Mouse (Mus musculus): ENCODE measurements at regions not wholly inside any gene's neighbourhood (a gene's known extent, or its start where the extent isn't known, plus 50 kb on each side); places are given as distances from the start of the nearest gene placed in this dataset.

DNA sequence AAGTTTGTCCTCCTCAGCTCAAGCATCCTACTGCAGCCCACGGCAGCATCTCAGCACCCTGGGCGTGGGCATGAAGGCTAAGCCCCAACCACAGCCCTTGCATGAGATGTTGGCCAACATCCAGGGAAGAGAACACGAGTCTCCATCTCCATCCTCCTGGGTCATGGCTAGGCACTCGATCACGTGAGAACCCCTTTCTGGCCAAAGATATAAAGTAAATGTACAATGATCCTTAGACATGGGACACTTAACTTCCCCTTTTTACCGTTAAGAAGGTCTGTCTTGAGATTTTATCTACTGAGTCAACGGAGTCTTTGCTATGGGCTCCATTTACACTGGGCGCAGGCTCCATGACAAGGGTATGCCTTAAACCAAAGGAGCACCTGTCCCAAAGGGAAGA, 232.8 kb upstream of the Habp2 start:
- 51% methylated on average over 8 of the region's 8 CpGs for whole genome bisulfite sequencing (ENCODE audit: insufficient replicate concordance)

DNA sequence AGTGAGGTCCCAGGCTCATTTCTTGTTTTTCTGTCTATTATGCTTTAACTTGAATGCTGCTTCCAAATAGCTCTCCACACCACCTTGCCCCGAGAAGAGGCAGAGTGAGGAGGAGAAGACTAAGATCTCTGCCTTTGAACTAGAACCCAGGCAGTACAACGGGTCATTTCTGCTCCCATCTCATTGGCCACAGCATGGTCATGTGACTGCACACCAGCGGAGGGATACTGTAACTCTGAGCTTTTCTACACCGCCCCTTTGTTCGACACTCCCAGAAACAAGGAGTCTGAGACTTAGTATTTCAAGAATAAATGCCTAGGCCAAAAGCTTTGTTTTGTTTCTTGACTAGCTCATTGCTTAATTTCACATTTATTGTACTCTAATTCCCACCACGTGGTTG, 230.5 kb upstream of the Habp2 start:
- no peak for ATAC-seq
- Histone ChIP-seq H3K36me3 (no peaks in the 10 kb centered on the region), H3K4me1 (no peaks in the 10 kb centered on the region), H3K9me3 (replicated peaks) (no peaks in the 10 kb centered on the region), H3K27me3 (replicated peaks) (no peaks in the 10 kb centered on the region), H3K27ac (no peak overlapping the region), H3K4me2 (no peak overlapping the region), H3K9ac (no peak overlapping the region), H3K4me3 (no peak overlapping the region)
- WGBS (ENCODE audit: insufficient replicate concordance), result 60% methylated on average over 6 of the region's 6 CpGs

More for the DNA sequence above, 232.8 kb upstream of the Habp2 start:
- H3K4me1 ChIP-seq, result no peaks in the 10 kb centered on the region
- no peaks in the 10 kb centered on the region for H3K36me3 ChIP-seq
- no peak overlapping the region for H3K4me2 ChIP-seq
- no peak for ATAC-seq
- H3K4me3 ChIP-seq, result no peak overlapping the region
- no peak overlapping the region for H3K27ac ChIP-seq
- H3K9me3 ChIP-seq (replicated peaks), result no peaks in the 10 kb centered on the region
- no peak overlapping the region for H3K9ac ChIP-seq
- H3K27me3 ChIP-seq (replicated peaks), result no peaks in the 10 kb centered on the region

DNA sequence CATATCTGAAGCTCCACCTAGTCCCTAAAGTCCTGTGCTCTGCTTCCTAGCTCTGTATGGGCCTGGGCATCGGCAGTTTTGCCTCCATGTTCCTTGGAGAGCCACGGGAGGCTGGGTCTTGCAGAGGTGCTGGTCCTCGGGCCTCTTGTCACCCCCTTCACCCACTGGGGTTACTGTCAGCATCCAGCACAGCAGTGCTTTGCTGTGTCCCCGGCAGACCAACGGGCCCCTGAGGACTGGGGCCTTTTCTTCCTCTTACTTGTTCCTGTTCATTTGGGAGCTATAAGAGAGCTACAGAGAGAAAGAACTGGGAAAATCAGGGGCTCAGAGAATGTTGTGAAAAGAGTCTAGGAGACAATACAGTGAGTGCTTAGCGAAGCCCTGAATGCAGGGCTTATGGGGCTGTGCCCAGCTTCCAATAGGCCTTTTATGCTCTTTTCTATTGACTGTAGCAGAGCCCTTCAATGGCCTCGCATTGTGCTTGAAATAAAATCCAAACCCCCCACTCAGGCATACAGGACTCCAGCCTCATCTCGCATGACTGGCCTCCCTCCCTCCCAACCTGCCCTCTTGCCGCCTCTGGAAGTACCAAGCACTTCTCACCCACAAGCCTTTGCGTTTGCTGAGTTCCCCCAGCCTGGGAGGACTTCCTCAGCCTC, 224.9 kb upstream of the Habp2 start:
- 59% methylated on average over 10 of the region's 10 CpGs for WGBS (ENCODE audit: insufficient replicate concordance)
- H3K4me2 ChIP-seq, result no peak overlapping the region
- H3K4me3 ChIP-seq, result no peak overlapping the region
- no peak for ATAC-seq
- no peak overlapping the region for H3K27ac ChIP-seq
- no peaks in the 10 kb centered on the region for H3K9me3 ChIP-seq (replicated peaks)
- no peaks in the 10 kb centered on the region for H3K36me3 ChIP-seq
- no peak overlapping the region for H3K9ac ChIP-seq
- H3K27me3 ChIP-seq (replicated peaks), result no peaks in the 10 kb centered on the region
- H3K4me1 ChIP-seq, result no peaks in the 10 kb centered on the region

DNA sequence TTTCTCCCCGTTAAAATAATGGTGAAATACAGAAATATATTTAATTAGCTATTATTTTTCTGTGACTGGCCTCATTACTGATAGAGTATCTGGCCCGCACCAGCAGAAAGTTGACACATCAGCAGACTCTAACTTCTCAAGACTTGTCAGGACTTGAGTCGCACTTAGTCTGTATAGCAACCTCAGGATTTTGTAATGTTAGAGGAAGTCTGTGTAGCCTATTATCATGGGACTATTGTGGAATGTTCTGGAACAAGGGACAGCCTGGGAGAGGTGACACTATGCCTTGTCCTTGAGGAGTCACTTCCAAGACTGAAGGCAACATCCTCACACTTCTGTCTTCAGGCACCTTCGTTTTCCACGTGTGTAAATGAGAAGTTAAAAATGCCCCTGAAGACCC, 223.8 kb upstream of the Habp2 start:
- no peak overlapping the region for H3K4me2 ChIP-seq
- no peak overlapping the region for H3K27ac ChIP-seq
- no peaks in the 10 kb centered on the region for H3K36me3 ChIP-seq
- no peak for ATAC-seq
- no peaks in the 10 kb centered on the region for H3K9me3 ChIP-seq (replicated peaks)
- H3K27me3 ChIP-seq (replicated peaks), result no peaks in the 10 kb centered on the region
- 57% methylated on average over 5 of the region's 5 CpGs for WGBS (ENCODE audit: insufficient replicate concordance)
- 0 out of 2 replicates have a peak, but pooled peaks cover under 1% of the 10 kb centered on the region for H3K4me1 ChIP-seq
- no peak overlapping the region for H3K4me3 ChIP-seq
- H3K9ac ChIP-seq, result no peak overlapping the region

DNA sequence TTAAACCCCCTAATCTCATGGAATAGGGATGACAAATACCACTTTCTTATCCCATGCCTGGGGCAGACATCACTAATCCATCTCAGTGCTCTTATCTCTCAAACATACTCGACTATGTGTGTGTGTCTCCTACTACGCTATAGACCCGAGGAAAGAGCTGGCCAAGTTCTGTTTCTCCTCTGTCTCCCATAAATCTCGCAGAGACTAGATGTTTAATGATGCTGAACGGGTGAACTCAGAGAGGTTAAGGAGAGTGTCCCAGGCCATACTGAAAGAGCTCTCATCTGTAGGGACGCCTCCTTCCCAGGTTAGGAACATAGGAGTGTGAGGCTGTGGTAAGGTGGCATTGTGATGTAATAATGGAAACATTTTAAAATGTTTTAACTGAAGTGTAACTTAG, 221.2 kb upstream of the Habp2 start:
- Histone ChIP-seq H3K9ac (no peak overlapping the region), H3K4me3 (no peak overlapping the region), H3K27ac (no peak overlapping the region), H3K36me3 (no peaks in the 10 kb centered on the region), H3K27me3 (replicated peaks) (no peaks in the 10 kb centered on the region), H3K4me2 (no peak overlapping the region), H3K4me1 (peaks cover 9% of the 10 kb centered on the region; the same call in 1 of the 2 replicates), H3K9me3 (replicated peaks) (no peaks in the 10 kb centered on the region)
- no peak for ATAC-seq
- WGBS (ENCODE audit: insufficient replicate concordance), result 56% methylated on average over 6 of the region's 6 CpGs

DNA sequence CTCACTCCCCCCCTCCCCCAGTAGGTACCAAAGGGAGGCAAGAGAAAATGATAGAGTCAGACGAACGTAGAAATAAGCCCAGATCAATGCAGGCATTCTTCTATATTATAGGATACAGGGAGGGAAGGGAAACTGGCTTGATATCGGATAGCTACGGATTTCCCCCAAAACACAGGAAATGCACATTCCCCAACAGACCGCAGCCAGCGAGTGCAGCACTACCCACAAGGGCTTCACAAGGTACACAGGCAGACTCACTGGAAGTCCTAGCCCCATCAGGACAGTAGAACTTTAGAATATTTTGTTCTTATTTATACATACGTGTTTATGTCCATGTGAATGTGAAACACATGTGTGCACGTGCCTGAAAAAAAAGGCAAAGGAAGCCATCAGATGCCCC, 218.8 kb upstream of the Habp2 start:
- Histone ChIP-seq H3K36me3 (no peaks in the 10 kb centered on the region), H3K9ac (no peak overlapping the region), H3K9me3 (replicated peaks) (no peaks in the 10 kb centered on the region), H3K4me3 (no peak overlapping the region), H3K4me2 (peak overlapping the region; percentile 39), H3K27me3 (replicated peaks) (no peaks in the 10 kb centered on the region), H3K27ac (no peak overlapping the region), H3K4me1 (peaks cover 9% of the 10 kb centered on the region; the same call in 1 of the 2 replicates)
- ATAC-seq, result no peak
- 24% methylated on average over 8 of the region's 8 CpGs for WGBS (ENCODE audit: insufficient replicate concordance)

DNA sequence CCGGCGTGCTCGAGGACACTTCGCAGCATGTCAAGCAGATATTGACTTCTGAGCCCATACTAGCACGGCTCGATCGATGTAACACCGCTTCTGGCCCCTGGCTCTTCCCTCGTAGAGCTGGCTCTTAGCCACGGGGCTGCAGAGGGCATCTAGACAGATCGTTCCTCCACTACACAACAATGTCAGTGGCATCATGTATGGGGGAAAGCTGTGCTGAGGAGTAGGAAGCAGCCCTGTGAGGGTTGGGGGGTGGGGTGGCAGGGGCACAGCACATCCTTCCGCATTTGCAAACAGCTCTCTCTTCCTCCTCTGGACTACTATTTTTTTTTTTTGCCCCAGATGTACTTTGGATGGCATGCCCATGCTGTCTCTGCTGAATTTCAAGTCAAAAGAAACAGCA, 218.1 kb upstream of the Habp2 start:
- H3K4me3 ChIP-seq, result no peak overlapping the region
- 19% methylated on average over 12 of the region's 12 CpGs for WGBS (ENCODE audit: insufficient replicate concordance)
- H3K27me3 ChIP-seq (replicated peaks), result no peaks in the 10 kb centered on the region
- H3K27ac ChIP-seq, result no peak overlapping the region
- H3K4me2 ChIP-seq, result peak overlapping the region; percentile 39
- H3K4me1 ChIP-seq, result peaks cover 9% of the 10 kb centered on the region; the same call in 1 of the 2 replicates
- H3K9ac ChIP-seq, result no peak overlapping the region
- H3K9me3 ChIP-seq (replicated peaks), result no peaks in the 10 kb centered on the region
- no peak for ATAC-seq
- H3K36me3 ChIP-seq, result no peaks in the 10 kb centered on the region

DNA sequence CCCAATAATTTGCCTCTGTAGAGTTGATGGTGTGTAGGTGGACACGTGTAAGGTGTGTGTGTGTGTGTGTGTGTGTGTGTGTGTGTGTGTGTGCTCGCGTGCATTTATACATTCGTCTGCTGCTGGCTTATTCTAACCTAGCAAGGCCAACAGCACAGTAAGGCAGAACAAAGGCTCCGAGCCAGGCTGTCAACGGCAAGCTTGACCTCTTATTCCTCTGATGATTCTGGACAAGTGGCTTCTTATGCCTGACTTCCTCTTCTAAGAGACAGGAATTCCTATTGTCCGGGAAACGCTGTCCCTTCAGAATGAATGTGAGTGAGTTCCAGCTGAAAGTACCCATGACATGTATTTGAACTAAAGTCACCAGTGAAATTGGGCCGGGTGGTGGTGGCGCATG, 217.7 kb upstream of the Habp2 start:
- ATAC-seq, result no peak
- no peak overlapping the region for H3K9ac ChIP-seq
- no peaks in the 10 kb centered on the region for H3K9me3 ChIP-seq (replicated peaks)
- H3K4me3 ChIP-seq, result no peak overlapping the region
- no peak overlapping the region for H3K27ac ChIP-seq
- WGBS (ENCODE audit: insufficient replicate concordance), result 41% methylated on average over 10 of the region's 10 CpGs
- no peak overlapping the region for H3K4me2 ChIP-seq
- H3K36me3 ChIP-seq, result no peaks in the 10 kb centered on the region
- H3K4me1 ChIP-seq, result peaks cover 9% of the 10 kb centered on the region; the same call in 1 of the 2 replicates
- H3K27me3 ChIP-seq (replicated peaks), result no peaks in the 10 kb centered on the region

DNA sequence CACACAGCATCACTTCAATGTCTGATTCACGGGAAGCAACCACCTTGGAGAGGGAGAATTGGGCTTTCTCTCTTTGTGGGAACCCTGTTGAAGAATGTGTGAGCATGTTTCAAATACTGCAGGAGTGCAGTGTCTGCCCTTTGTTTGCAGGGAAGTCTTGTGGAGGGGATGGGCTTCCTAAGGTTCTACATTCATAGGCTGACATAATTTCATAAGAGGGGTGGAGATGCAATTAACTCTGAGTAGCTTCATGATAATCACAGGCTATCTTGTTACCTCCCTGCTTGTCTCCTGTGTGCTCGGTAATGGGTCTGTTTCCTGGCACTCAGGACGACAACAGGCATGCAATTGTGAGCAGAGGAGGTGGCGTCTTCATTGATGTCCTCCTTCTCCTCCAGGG, 215.6 kb upstream of the Habp2 start:
- Histone ChIP-seq H3K4me1 (peaks cover 9% of the 10 kb centered on the region; the same call in 1 of the 2 replicates), H3K9me3 (replicated peaks) (no peaks in the 10 kb centered on the region), H3K9ac (no peak overlapping the region), H3K36me3 (no peaks in the 10 kb centered on the region), H3K27ac (no peak overlapping the region), H3K4me2 (no peak overlapping the region), H3K4me3 (no peak overlapping the region), H3K27me3 (replicated peaks) (no peaks in the 10 kb centered on the region)
- no peak for ATAC-seq
- WGBS (ENCODE audit: insufficient replicate concordance), result 46% methylated on average over 4 of the region's 4 CpGs

DNA sequence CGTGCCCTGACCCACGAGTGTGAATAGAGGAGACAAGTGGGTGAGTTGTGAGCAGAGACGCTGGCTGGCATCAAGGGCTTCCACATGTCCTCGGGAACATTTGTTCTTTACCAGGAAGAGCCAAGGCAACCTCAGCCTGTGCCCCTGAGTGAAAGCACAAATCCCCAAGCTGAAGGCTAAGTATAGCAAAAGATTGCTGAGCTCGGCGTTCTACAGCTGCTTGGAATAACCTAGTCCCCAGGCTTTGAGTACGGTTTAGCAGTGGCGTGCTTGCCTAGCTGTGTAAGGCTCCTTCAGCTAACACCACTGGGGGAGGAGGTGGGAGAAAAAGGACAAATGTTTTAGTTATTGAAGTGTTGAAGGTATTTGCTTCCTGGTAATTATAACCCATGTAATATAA, 210.8 kb upstream of the Habp2 start:
- Histone ChIP-seq H3K4me2 (no peak overlapping the region), H3K27ac (no peak overlapping the region), H3K9ac (no peak overlapping the region), H3K9me3 (replicated peaks) (no peaks in the 10 kb centered on the region), H3K4me3 (no peak overlapping the region), H3K4me1 (no peaks in the 10 kb centered on the region), H3K36me3 (no peaks in the 10 kb centered on the region), H3K27me3 (replicated peaks) (no peaks in the 10 kb centered on the region)
- no peak for ATAC-seq
- WGBS (ENCODE audit: insufficient replicate concordance), result 78% methylated on average over 8 of the region's 8 CpGs

DNA sequence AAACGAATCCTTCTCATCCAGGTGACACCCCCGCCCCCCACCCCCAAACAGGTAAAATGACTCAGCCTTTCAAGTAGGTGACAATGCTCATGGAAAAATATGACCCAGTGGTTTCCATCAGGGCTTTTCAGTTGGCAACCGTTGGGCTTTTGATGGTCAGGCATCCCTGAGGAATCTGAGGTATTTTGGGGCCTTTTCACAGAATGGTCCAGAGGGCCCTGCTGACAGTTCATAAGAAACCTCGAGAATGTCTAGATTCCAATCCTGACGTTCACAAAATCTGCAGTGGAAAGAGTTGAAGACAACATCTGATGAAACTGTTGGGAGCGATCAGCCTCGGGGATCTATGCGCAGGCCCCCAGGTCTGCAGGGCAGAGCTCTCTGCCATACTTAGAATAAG, 209.4 kb upstream of the Habp2 start:
- no peak for ATAC-seq
- no peak overlapping the region for H3K4me2 ChIP-seq
- H3K4me3 ChIP-seq, result no peak overlapping the region
- 67% methylated on average over 8 of the region's 8 CpGs for WGBS (ENCODE audit: insufficient replicate concordance)
- H3K9ac ChIP-seq, result no peak overlapping the region
- no peaks in the 10 kb centered on the region for H3K27me3 ChIP-seq (replicated peaks)
- H3K9me3 ChIP-seq (replicated peaks), result no peaks in the 10 kb centered on the region
- no peak overlapping the region for H3K27ac ChIP-seq
- no peaks in the 10 kb centered on the region for H3K4me1 ChIP-seq
- H3K36me3 ChIP-seq, result no peaks in the 10 kb centered on the region

DNA sequence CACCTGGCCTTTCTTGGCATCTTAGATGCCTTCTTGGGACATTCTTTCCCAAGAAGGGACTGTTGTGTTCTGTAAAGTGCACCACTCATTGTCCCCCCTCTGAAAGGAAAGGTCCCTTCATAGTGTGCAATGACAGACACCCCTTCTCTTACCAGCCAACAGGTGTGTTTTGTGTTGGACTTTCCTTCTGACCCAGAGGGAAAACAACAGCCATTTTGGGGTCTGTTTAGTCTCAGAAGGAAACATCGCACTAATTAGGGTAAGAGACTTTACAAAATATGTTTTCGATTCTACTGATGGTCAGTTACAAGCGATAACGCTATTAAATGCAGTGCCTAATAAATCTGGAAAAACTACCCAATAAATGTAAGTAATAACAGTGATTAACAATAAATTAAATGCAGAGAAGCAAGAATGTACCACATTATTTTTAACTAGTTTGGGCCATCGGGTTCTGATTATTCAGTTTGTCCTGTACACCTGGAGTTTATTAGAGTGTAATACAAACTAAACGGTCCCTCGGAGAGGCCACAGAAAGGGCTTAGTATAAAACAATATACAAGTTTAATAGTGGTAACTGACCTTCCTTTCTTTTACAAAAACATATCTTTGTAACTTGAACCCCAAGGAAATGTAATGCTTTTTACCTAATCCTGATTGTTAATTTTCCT, 200.4 kb upstream of the Habp2 start:
- H3K27me3 ChIP-seq (replicated peaks), result no peaks in the 10 kb centered on the region; the same call in 1 of the 2 replicates

More for the DNA sequence above, 200.4 kb upstream of the Habp2 start:
- no peaks in the 10 kb centered on the region for H3K4me1 ChIP-seq
- no peak for ATAC-seq
- 0 out of 2 replicates have a peak, but pooled peaks cover 7% of the 10 kb centered on the region for H3K9me3 ChIP-seq (replicated peaks)
- WGBS (ENCODE audit: insufficient replicate concordance), result 76% methylated on average over 7 of the region's 7 CpGs
- H3K36me3 ChIP-seq, result no peaks in the 10 kb centered on the region
- H3K4me3 ChIP-seq, result no peak overlapping the region
- no peak overlapping the region for H3K9ac ChIP-seq
- H3K27ac ChIP-seq, result no peak overlapping the region
- no peak overlapping the region for H3K4me2 ChIP-seq

Data from liver, embryonic 12.5 days (tissue).